Mouse (Mus musculus): Measurements from ENCODE around the gene Bmpr2.
A peak's percentile ranks its signal among the peaks of the same experiment; 100 is the strongest.

Gene Bmpr2

DNA sequence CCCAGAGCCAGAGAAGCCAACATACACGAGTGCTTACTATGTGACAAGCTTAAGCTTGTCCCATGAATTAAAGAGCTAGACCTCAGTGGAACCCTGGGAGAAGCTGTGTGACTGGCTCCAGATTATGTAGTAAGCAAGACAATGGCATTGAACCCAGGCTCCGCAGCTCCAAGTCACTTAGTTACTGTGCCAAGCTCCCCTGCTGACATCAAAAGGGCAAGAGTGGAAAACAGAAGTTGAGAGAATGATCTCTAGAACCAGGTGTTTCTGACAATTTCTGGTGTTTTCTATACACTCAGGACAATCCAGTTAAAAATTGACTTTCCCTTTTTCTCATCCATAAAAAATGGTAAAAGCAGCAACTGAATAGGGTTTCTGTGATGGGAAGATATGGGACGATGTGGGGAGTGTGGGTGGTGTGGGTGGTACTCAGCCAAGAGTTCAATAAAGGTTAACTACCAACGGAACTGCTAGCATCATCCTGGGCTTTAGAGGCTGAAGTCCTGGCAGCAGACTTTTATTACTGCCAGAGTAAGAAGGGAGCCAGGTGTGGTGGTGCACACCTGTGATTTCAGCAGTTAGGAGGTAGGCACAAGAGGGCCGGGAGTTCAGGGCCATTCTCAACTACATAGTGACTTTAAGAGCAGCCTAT lies 134.1 kb downstream of the Bmpr2 start:
- DNase-seq (ENCODE audit: low read depth in 1 of 2, low spot score in 2 of 2), result no peak

GRCm38 (mm10) chr1:59899679-59900078 lies 136.5 kb downstream of the Bmpr2 start:
- no peak for DNase-seq (ENCODE audit: low read depth in 1 of 2, low spot score in 2 of 2)

GRCm38 (mm10) chr1:59901082-59901876 lies 138.1 kb downstream of the Bmpr2 start:
- no peak for DNase-seq (ENCODE audit: low read depth in 1 of 2, low spot score in 2 of 2)

DNA sequence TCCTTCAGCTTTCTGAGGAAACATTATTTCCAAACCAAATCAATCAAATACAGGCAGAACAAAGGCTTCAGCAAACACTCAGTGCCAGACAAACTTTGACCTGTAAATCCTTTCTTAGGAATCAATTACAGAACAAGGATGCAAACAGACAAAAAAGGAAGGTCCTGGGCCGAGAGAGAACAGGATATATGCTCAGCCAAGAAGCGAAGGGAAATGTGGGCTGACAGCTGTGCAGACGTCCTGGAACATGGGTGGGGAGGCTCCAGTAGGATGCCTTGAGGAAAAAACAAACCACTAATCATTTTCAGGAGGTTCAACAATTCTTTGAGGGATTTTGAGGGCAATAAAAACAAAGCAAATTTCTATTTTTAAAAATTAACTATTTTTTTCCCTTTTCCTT lies 139.4 kb downstream of the Bmpr2 start:
- no peak for DNase-seq (ENCODE audit: low read depth in 1 of 2, low spot score in 2 of 2)

DNA sequence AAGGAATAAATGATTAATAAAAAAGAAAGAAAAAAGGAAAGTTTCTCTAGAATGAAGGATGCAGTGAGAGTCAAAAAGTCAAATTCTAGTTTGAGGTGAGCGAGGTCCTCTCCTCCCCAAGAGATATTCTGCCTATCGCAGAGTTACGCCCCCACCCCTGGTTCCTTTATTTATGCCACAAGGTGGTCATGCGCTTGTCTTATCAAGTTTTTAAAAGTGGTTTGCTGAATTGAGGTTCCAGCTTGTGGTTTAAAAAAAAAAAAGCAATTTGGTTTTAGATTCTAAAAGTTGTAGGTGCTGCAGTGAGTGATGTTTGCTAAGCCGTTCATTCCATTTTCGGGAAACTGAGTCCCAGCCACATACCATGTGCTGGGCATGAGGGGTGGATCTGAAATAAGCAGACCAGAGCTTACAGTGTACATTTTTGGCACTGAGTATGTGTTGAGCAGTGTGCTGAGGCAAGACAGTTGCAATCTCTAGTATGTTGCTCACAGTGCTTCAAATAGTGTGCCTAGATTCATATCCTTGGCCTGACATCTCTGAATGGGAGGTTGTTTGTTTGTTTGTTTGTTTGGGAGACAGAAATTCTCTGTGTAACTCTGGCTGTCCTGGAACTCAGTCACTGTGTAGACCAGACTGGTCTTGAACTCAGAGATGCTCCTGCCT lies 141.6 kb downstream of the Bmpr2 start:
- no peak for DNase-seq (ENCODE audit: low read depth in 1 of 2, low spot score in 2 of 2)

GRCm38 (mm10) chr1:59905916-59906315 lies 142.7 kb downstream of the Bmpr2 start:
- no peak for DNase-seq (ENCODE audit: low read depth in 1 of 2, low spot score in 2 of 2)

DNA sequence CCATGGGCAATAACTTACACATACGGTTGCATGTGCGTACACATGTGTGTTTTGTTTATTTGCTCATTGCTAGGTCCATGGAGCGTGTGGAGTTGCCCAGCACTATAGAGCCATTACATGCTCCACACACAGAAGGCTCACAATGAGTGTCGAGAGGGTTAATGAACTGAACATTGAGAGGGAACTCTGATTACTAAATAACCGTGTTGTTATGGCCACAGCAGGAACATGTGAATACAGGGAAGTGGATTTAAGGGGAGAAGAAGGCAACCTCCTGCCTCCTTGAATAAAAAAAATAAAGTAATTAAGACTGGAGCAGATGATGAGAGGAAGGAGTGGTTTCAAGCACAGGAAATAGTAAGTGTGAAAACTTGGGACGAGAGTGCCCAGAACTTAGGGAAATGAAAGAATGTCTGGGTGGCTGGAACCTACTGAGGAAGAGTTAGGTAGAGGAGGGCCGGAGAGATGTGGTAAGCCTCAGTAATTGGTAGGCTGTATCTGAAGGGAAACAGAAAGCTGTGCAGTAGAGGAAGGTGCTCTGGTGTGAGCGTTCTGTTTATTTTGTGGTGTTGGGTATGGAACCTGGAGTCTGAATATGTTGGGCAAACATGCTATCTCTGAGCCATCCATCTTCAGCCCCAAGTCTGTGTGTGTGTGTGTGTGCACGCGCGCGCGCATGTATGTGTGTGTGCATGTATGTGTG lies 143.8 kb downstream of the Bmpr2 start:
- DNase-seq (ENCODE audit: low read depth in 1 of 2, low spot score in 2 of 2), result peak in 1 of 2 experiments; percentile 7

GRCm38 (mm10) chr1:59907700-59908099 lies 144.5 kb downstream of the Bmpr2 start:
- no peak for DNase-seq (ENCODE audit: low read depth in 1 of 2, low spot score in 2 of 2)

DNA sequence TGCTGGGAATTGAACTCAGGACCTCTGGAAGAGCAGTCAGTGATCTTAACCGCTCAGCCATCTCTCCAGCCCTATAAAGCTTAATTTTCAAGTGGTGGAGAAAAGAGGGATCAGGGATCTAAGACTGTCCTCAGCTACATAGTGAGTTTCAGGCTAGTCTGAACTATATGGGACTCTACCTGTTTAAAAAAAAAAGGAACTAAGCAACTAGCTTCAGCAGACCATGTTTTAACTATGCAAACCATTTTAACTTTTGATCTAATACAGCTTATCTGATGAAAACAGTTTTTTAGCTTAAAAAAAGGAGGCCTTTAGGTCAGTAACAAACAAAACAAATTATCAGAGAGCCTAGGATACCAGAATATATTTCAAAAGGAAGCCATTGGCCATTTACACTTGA lies 147.7 kb downstream of the Bmpr2 start:
- no peak for DNase-seq (ENCODE audit: low read depth in 1 of 2, low spot score in 2 of 2)

DNA sequence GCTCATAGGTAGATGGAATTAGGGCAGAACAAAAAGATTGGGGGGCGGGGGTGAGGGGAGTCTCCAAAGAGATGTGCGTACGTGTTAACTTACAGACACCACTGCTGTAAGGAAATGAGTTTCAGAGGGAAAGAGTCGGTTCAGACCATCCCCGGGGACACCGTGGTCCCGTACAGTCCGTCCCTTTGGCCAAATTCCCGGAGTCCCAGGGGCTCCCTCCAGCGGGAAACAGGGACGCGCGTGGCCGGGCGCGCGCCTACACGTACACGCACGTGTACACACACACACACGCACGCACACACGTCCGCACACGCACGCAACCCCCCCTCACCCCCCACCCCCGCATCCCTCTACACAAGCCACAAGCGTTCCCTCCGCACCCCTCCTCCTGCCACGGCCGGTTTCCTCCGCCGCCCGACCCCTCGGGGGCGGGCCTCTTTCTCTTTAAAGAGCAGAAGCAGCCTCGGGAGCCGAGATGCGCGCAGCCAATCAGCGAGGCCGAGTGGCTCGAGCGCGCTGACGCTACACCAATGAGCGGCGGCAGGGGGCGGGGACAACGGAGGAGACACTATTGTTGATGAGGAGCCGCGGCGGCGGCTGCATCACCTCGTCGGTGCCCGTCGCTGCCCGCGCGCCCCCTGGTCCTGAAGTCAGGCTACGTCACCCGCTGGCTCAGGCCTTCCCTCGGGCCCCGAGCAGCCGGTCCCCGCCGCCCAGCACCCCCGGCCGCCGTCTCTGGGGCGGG lies 149.4 kb downstream of the Bmpr2 start, which contains the start of gene Fam117b:
Gene Fam117b (plus strand): TSS at position 594 of the 745 bp plus-strand sequence.
- DNase-seq (ENCODE audit: low read depth in 1 of 2, low spot score in 2 of 2), result peak; percentile 81 to 94

DNA sequence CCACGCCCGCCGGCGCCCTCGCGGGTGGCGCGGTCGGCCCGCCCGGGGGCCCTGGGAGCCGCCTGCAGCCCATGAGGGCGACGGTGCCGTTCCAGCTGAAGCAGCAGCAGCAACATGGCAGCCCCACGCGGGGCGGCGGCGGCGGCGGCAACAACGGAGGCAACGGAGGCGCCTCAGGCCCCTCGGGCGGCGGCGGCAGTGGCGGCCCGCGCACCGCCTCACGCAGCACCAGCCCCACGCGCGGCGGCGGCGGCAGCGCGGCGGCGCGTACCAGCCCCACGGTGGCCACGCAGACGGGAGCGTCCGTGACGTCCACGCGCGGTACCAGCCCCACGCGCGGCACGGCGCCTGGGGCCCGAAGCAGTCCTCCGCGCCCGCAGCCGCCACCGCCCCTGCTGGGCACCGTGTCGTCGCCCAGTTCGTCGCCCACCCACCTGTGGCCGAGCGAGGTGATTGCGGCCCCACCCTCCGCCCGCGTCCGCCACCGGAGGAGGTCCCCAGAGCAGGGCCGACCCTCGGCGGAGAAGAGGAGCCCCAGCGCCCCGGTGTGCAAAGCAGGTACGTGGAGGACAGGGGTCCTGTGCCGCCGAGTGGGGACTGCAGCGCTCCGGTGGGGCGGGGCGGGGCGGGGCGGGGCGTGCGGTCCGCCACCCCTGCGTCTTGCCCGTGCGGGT lies 150.1 kb downstream of the Bmpr2 start:
- DNase-seq (ENCODE audit: low read depth in 1 of 2, low spot score in 2 of 2), result no peak

- peak; percentile 71 to 78 for DNase-seq (ENCODE audit: low read depth in 1 of 2, low spot score in 2 of 2)
Observed at GRCm38 (mm10) chr1:59913869-59914225, 150.6 kb downstream of the Bmpr2 start.

DNA sequence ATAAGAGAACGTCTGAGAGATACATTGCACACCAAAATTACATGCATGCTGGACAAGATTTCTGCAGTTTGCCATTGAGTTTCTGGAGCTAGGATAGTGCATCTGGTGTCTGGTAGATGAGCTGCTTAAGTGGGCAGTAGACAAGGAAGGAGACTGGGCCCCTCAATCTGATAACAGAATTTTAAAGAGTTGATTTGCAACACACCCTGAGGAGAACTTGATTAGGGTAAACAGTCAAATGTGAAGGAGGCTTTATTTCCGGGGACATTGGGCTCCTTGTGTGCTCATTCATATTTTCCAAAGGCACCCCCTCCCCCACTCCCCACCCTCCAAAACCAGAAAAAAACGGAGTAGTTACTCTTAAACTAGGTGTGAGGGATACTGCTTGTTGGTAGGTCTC lies 151.6 kb downstream of the Bmpr2 start:
- no peak for DNase-seq (ENCODE audit: low read depth in 1 of 2, low spot score in 2 of 2)

DNA sequence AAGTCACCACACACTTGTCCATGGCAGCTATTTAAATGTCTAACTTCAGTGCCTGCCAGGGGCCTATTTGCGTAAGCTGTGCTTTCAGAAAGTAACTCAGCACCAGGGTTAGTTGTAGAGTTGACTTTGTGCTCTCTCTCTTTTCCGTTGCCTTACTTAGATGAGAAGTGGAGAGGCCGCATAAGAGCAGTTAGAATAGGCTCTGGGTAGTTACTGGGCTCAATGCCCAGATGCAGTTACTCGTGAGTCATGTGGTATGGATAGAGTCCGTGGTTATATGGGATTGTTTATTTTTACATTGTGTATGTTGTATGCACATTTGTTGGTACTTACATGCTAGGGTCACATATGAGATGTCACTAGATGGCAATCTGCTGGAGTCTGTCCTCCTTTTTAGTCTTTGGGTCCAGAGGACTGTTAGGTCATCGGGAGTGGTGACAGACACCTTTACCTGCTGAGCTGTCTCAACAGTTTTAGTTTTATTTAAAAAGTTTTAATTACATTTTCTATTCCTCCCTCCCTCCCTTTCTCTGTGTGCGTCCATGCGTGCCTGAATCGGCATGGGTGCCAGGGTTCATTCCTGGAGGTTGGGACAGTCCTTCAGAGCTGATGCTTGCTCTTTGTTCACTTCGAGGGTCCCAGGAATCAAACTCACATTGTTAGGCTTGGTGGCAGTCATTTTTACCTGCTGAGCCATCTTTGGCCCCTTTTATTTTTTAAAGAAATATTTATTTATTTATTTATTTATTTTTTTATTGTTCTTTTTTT lies 152.8 kb downstream of the Bmpr2 start:
- DNase-seq (ENCODE audit: low read depth in 1 of 2, low spot score in 2 of 2), result no peak

DNA sequence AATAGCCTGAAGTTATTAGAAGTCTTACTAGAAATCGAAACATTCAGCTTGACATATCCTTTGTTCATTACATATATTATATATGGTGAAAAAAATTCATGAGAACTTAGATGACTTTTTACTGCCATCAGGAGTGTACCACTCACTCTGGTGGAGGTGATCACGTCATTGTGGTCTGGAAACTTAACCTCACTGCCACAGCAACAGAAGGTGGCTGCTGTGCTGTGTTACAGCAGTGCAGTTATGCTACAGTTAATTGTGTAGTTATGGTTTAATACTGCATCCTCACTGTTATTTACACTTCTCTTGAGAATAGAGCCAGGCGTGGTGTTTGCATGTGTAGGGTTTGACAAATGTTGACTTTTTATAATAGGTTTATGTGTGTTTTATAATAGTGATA lies 154.2 kb downstream of the Bmpr2 start:
- DNase-seq (ENCODE audit: low read depth in 1 of 2, low spot score in 2 of 2), result no peak

DNA sequence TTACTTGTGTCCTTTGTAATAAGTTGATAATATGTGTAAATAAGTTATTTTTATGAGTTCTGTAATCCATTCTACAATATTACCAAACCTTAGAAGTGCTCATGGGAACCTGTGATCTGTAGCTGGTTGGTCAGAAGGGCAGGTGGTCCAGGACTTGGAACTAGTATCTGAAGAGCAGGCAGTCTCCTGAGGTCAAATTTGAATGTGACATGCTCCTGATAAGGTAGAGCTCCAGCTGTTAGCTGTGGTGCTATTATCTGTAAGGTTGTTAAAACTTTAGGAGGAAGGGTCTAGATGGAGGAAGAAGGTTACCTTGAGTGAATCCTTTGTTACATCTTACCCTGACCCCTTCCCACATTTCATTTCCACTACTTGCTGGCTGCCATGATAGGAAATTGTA lies 154.9 kb downstream of the Bmpr2 start:
- no peak for DNase-seq (ENCODE audit: low read depth in 1 of 2, low spot score in 2 of 2)

DNA sequence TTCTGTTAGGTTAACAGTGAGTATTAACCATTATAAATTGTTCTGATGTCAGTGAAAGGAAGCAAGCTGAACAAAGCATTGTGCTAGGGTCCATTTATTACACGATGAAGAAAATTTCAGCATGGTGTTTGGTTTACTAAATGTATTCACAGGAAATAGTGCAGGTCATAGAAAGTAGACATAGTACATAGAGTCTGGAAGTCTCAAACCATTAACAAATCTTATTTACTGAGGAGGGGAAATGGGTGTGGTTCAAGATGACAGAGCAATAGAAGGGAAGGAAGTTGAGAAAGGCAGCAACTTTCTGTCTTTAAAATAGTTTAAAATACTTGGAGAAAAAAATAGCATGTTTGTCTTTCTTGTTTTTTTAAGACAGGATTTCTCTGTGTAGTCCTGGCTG lies 160.0 kb downstream of the Bmpr2 start:
- no peak for DNase-seq (ENCODE audit: low read depth in 1 of 2, low spot score in 2 of 2)

GRCm38 (mm10) chr1:59923673-59924072 lies 160.5 kb downstream of the Bmpr2 start:
- DNase-seq (ENCODE audit: low read depth in 1 of 2, low spot score in 2 of 2), result no peak

DNA sequence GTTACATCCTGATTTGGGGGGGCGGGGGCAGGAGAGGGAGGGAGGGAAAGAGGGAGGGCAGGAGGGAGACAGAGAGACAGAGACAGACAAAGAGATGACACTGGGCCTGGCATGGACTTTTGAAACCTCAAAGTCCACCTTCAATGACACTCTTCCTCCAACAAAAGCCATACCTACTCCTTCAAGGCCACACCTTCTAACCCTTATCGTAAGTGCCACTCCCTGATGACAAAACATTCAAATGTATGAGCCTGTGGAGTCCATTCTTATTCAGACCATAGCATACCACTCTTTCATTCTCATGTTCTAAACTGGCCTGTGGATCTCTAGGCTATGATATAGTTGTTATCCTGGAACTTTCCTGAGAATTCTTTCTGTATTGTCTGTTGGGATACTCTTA lies 161.2 kb downstream of the Bmpr2 start:
- DNase-seq (ENCODE audit: low read depth in 1 of 2, low spot score in 2 of 2), result no peak

Measured in monocyte, adult 2 months (primary cell).